ENCODE assay signal across 10 mouse cellular contexts in the genomic region with DNA sequence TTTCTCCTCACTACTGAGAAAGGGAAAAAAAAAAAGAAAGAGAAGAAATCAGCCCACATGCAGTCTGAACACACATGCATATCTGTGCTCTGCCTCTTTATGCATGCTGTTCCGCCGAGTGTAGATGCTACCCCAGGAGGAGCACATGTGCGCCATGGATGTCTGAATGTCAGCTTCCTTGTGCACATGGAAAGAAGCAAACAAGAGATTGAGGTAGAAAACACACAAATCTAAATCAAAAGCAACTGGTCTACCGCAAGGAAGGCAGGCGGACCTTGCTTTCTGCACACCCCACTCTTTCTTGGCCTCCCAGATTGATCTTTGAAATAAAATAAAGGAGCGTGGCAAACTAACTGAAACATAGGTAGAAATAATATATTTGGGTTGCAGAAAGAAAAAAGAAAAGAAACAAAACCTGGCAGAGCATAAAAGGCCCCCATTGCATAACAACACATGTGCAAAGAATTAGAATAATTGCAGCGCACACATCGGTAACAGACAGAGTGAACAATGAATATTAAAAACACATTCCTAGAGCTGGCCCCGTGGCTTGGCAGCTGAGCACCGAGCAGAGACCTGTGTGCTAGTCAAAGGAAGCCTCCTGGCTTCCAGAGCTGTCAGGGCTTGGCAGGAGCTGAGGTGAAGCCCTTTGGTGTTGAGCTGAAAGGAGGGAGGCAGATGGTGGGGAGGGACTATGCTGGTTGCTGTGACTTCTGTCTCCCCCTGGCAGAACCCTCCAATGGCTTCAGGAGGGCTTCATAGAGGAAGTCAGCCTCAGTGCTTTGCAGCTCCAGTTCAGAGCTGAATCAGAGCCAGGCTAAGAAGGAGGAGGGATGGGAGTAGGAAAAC.
DNase-seq lines count a peak whose midpoint lies in the region; ATAC-seq lines count a peak whose summit lies in the region.
"Had no signal": no experiment of that assay in that cellular context is flagged by ENCODE, and none has a peak within 500 bp of the region (broad histone marks: within the 10 kb centered on the region; RNA-seq: fewer than 3 reads in every experiment).

No protein-coding gene starts in this region.

- no peaks in the 10 kb centered on the region for H3K27me3 ChIP-seq in kidney, embryonic 15.5 days
- H3K27me3 ChIP-seq in forebrain, embryonic 10.5 days (ENCODE audit: poor library complexity, severe bottlenecking), result no peaks in the 10 kb centered on the region
- no peaks in the 10 kb centered on the region for H3K27me3 ChIP-seq in midbrain, embryonic 11.5 days (ENCODE audit: control insufficient read depth, insufficient read depth, low read length)
- H3K27me3 ChIP-seq: liver, embryonic 15.5 days had no signal

- no peak for DNase-seq in kidney, postnatal 25 days
- DNase-seq in forebrain, embryonic 10.5 days (ENCODE audit: extremely low spot score, low spot score), result peak; percentile 28
- DNase-seq in layer of hippocampus, adult 8-10 months (ENCODE audit: low spot score in 2 of 2), result peak; percentile 39 to 51
- peak; percentile 87 for DNase-seq in midbrain, embryonic 11.5 days (ENCODE audit: low spot score, missing footprints)
- DNase-seq in retina, postnatal 1 day, result no peak
- DNase-seq in adrenal gland, adult 2 months, result no peak

- H3K9ac ChIP-seq in kidney, embryonic 15.5 days, result no peak overlapping the region
- no peak overlapping the region for H3K9ac ChIP-seq in midbrain, embryonic 11.5 days (ENCODE audit: low read length)
- H3K9ac ChIP-seq: liver, embryonic 15.5 days had no signal

- ATAC-seq in kidney, embryonic 15.5 days (replicated peaks; ENCODE audit: low FRiP score), result peak; percentile 9; the same call in 1 of the 2 replicates
- ATAC-seq in midbrain, embryonic 11.5 days (ENCODE audit: low FRiP score), result peak; percentile 71
- no peak for ATAC-seq in erythroblast, adult 5-6 weeks (replicated peaks; ENCODE audit: low FRiP score, poor library complexity, severe bottlenecking)

- WGBS in kidney, embryonic 15.5 days, result 70% methylated on average over 10 of the region's 10 CpGs
- WGBS in forebrain, embryonic 10.5 days, result 69% methylated on average over 10 of the region's 10 CpGs
- 55% methylated on average over 10 of the region's 10 CpGs for WGBS in midbrain, embryonic 11.5 days

- H3K36me3 ChIP-seq in kidney, embryonic 15.5 days, result no peaks in the 10 kb centered on the region
- no peaks in the 10 kb centered on the region for H3K36me3 ChIP-seq in forebrain, embryonic 10.5 days (replicated peaks)
- no peaks in the 10 kb centered on the region for H3K36me3 ChIP-seq in midbrain, embryonic 11.5 days (ENCODE audit: control insufficient read depth, insufficient read depth, low read length)
- H3K36me3 ChIP-seq: liver, embryonic 15.5 days had no signal

- H3K4me3 ChIP-seq in kidney, embryonic 15.5 days (replicated peaks), result no peak overlapping the region
- H3K4me3 ChIP-seq in forebrain, embryonic 10.5 days, result no peak overlapping the region
- H3K4me3 ChIP-seq in midbrain, embryonic 11.5 days (ENCODE audit: low read depth, low read length), result no peak overlapping the region
- H3K4me3 ChIP-seq: erythroblast, embryonic 14.5 days; liver, embryonic 15.5 days had no signal

- no peak overlapping the region for H3K27ac ChIP-seq in kidney, embryonic 15.5 days
- H3K27ac ChIP-seq in forebrain, embryonic 10.5 days, result peak overlapping the region; percentile 75
- peak overlapping the region; percentile 30; the same call in 1 of the 2 replicates for H3K27ac ChIP-seq in midbrain, embryonic 11.5 days (ENCODE audit: low read depth, low read length)
- H3K27ac ChIP-seq: liver, embryonic 15.5 days had no signal

- H3K9me3 ChIP-seq in kidney, embryonic 15.5 days (replicated peaks), result no peaks in the 10 kb centered on the region
- no peaks in the 10 kb centered on the region for H3K9me3 ChIP-seq in forebrain, embryonic 10.5 days
- H3K9me3 ChIP-seq in midbrain, embryonic 11.5 days (ENCODE audit: control insufficient read depth, low read length), result no peaks in the 10 kb centered on the region
- H3K9me3 ChIP-seq: liver, embryonic 15.5 days had no signal

- peaks cover 10% of the 10 kb centered on the region; the same call in 1 of the 2 replicates for H3K4me1 ChIP-seq in kidney, embryonic 15.5 days
- H3K4me1 ChIP-seq in forebrain, embryonic 10.5 days, result peaks cover 29% of the 10 kb centered on the region
- peaks cover 12% of the 10 kb centered on the region for H3K4me1 ChIP-seq in midbrain, embryonic 11.5 days (ENCODE audit: control insufficient read depth, insufficient read depth, low read length)
- H3K4me1 ChIP-seq: liver, embryonic 15.5 days had no signal

- no peak overlapping the region for H3K4me2 ChIP-seq in kidney, embryonic 15.5 days
- H3K4me2 ChIP-seq in midbrain, embryonic 11.5 days, result no peak overlapping the region
- H3K4me2 ChIP-seq: liver, embryonic 15.5 days had no signal

Comparison
In these comparisons a context has a peak if more than half of its experiments do, and no peak if none do; other contexts are left out.
1. DNase-seq: peak in forebrain, embryonic 10.5 days (single experiment), layer of hippocampus, adult 8-10 months (2 of 2) and midbrain, embryonic 11.5 days (single experiment); none in kidney, postnatal 25 days (0 of 2), retina, postnatal 1 day (single experiment) and adrenal gland, adult 2 months (single experiment).